Mouse (Mus musculus): ENCODE data around the gene Ccr8.

DNA sequence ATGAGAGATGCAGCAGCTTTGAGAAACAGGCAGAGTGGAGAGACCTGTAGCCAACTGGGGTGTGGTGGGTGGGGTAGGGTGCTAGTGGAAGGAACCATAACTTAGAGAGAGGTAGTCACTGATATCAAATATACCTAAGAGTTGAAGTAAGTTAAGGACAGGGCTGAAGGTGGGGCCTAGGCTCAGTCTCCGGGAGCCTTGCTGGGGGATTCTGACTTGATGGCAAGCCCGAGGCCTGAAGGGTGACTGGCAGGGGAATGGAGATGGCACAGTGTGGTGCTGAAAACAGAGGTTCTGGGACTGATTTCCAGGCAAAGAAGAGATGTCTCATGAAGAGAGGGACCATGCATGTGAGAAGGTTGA lies 22.9 kb downstream of the Ccr8 start:
- TF ChIP-seq CTCF (IDR thresholded peaks at IDR 0.05; ENCODE audit: borderline replicate concordance, control insufficient read depth, extremely low read depth, insufficient read depth, low read length, poor library complexity): no peak
- TF ChIP-seq POLR2A (IDR thresholded peaks at IDR 0.05; ENCODE audit: control insufficient read depth, extremely low read depth, insufficient read depth, low read length, poor library complexity): no peak

All from thymus, adult 2 months (tissue).